Mouse (Mus musculus): Measurements from ENCODE around the gene Myrfl. TPM values are rescaled to one million over a fixed set of nuclear protein-coding genes. Genes with fewer than 3 reads are reported as not detected.

The Myrfl gene
- polyA plus RNA-seq, 1 experiment from 2014 or later: not detected

- Histone ChIP-seq H3K4me3 (ENCODE audit: low read depth, low read length) (no peak overlapping the region), H3K4me2 (replicated peaks; ENCODE audit: low read depth, low read length) (no peak overlapping the region), H3K36me3 (ENCODE audit: insufficient read depth, low read length) (no peaks in the 10 kb centered on the region), H3K27ac (ENCODE audit: low read length) (no peak overlapping the region), H3K27me3 (replicated peaks; ENCODE audit: insufficient read depth, low read length) (no peaks in the 10 kb centered on the region), H3K4me1 (ENCODE audit: insufficient read depth, low read depth, low read length) (no peaks in the 10 kb centered on the region), H3K9ac (replicated peaks; ENCODE audit: low read depth) (no peak overlapping the region), H3K9me3 (ENCODE audit: low read length) (no peaks in the 10 kb centered on the region)
- ATAC-seq: no peak
- TF ChIP-seq CTCF (IDR thresholded peaks at IDR 0.05) (no peak), EP300 (IDR thresholded peaks at IDR 0.05) (no peak)
- DNase-seq (ENCODE audit: low spot score): no peak
- 84% methylated on average over 8 of the region's 8 CpGs for WGBS
Measured at GRCm38 (mm10) chr10:116738533-116738932, 158.2 kb downstream of the Myrfl start.

- Histone ChIP-seq H3K9ac (replicated peaks; ENCODE audit: low read depth) (no peak overlapping the region), H3K27me3 (replicated peaks; ENCODE audit: insufficient read depth, low read length) (no peaks in the 10 kb centered on the region), H3K36me3 (ENCODE audit: insufficient read depth, low read length) (no peaks in the 10 kb centered on the region), H3K9me3 (ENCODE audit: low read length) (no peaks in the 10 kb centered on the region), H3K4me3 (ENCODE audit: low read depth, low read length) (no peak overlapping the region), H3K4me1 (ENCODE audit: insufficient read depth, low read depth, low read length) (no peaks in the 10 kb centered on the region), H3K27ac (ENCODE audit: low read length) (no peak overlapping the region), H3K4me2 (replicated peaks; ENCODE audit: low read depth, low read length) (no peak overlapping the region)
- DNase-seq (ENCODE audit: low spot score): no peak
- no peak for ATAC-seq
- TF ChIP-seq CTCF (IDR thresholded peaks at IDR 0.05): no peak
- TF ChIP-seq EP300 (IDR thresholded peaks at IDR 0.05): no peak
- WGBS: 71% methylated on average over 8 of the region's 8 CpGs
Measured at GRCm38 (mm10) chr10:116735607-116736006, 161.1 kb downstream of the Myrfl start.

- Histone ChIP-seq H3K27ac (ENCODE audit: low read length) (no peak overlapping the region), H3K36me3 (ENCODE audit: insufficient read depth, low read length) (no peaks in the 10 kb centered on the region), H3K27me3 (replicated peaks; ENCODE audit: insufficient read depth, low read length) (no peaks in the 10 kb centered on the region), H3K9ac (replicated peaks; ENCODE audit: low read depth) (no peak overlapping the region), H3K4me1 (ENCODE audit: insufficient read depth, low read depth, low read length) (no peaks in the 10 kb centered on the region), H3K4me2 (replicated peaks; ENCODE audit: low read depth, low read length) (no peak overlapping the region), H3K4me3 (ENCODE audit: low read depth, low read length) (no peak overlapping the region), H3K9me3 (ENCODE audit: low read length) (no peaks in the 10 kb centered on the region)
- DNase-seq (ENCODE audit: low spot score): peak; percentile 19
- 58% methylated on average over 7 of the region's 7 CpGs for WGBS
- ATAC-seq: no peak
- TF ChIP-seq CTCF (IDR thresholded peaks at IDR 0.05) (no peak), EP300 (IDR thresholded peaks at IDR 0.05) (peak; percentile 24; the same call in 1 of the 2 replicates)
Measured at GRCm38 (mm10) chr10:116733651-116734050, 163.1 kb downstream of the Myrfl start.

GRCm38 (mm10) chr10:116730033-116730652 lies 166.6 kb downstream of the Myrfl start:
- H3K4me1 ChIP-seq (ENCODE audit: insufficient read depth, low read depth, low read length): no peaks in the 10 kb centered on the region
- WGBS: 58% methylated on average over 10 of the region's 10 CpGs
- no peaks in the 10 kb centered on the region for H3K36me3 ChIP-seq (ENCODE audit: insufficient read depth, low read length)
- H3K27me3 ChIP-seq (replicated peaks; ENCODE audit: insufficient read depth, low read length): no peaks in the 10 kb centered on the region
- no peak overlapping the region for H3K9ac ChIP-seq (replicated peaks; ENCODE audit: low read depth)
- DNase-seq (ENCODE audit: low spot score) (no peak), ATAC-seq (no peak)
- H3K4me3 ChIP-seq (ENCODE audit: low read depth, low read length): no peak overlapping the region
- H3K27ac ChIP-seq (ENCODE audit: low read length): no peak overlapping the region
- no peak overlapping the region for H3K4me2 ChIP-seq (replicated peaks; ENCODE audit: low read depth, low read length)
- H3K9me3 ChIP-seq (ENCODE audit: low read length): no peaks in the 10 kb centered on the region
- no peak for TF ChIP-seq EP300 (IDR thresholded peaks at IDR 0.05)
- no peak for TF ChIP-seq CTCF (IDR thresholded peaks at IDR 0.05)

- 64% methylated on average over 7 of the region's 10 CpGs for WGBS
- no peak overlapping the region for H3K9ac ChIP-seq (replicated peaks; ENCODE audit: low read depth)
- no peak overlapping the region for H3K4me3 ChIP-seq (ENCODE audit: low read depth, low read length)
- H3K27ac ChIP-seq (ENCODE audit: low read length): peak overlapping the region; percentile 26; the same call in 1 of the 2 replicates
- H3K36me3 ChIP-seq (ENCODE audit: insufficient read depth, low read length): no peaks in the 10 kb centered on the region
- no peaks in the 10 kb centered on the region for H3K9me3 ChIP-seq (ENCODE audit: low read length)
- no peak overlapping the region for H3K4me2 ChIP-seq (replicated peaks; ENCODE audit: low read depth, low read length)
- peak; percentile 19 for DNase-seq (ENCODE audit: low spot score)
- no peaks in the 10 kb centered on the region for H3K4me1 ChIP-seq (ENCODE audit: insufficient read depth, low read depth, low read length)
- H3K27me3 ChIP-seq (replicated peaks; ENCODE audit: insufficient read depth, low read length): no peaks in the 10 kb centered on the region
- peak; percentile 35; the same call in 1 of the 2 replicates for ATAC-seq
- TF ChIP-seq CTCF (IDR thresholded peaks at IDR 0.05) (no peak), EP300 (IDR thresholded peaks at IDR 0.05) (no peak)
Measured at GRCm38 (mm10) chr10:116728860-116729259, 167.9 kb downstream of the Myrfl start.

GRCm38 (mm10) chr10:116727702-116728298 lies 168.9 kb downstream of the Myrfl start:
- 16% methylated on average over 14 of the region's 14 CpGs for WGBS
- Histone ChIP-seq H3K4me3 (ENCODE audit: low read depth, low read length) (no peak overlapping the region), H3K4me1 (ENCODE audit: insufficient read depth, low read depth, low read length) (no peaks in the 10 kb centered on the region), H3K9ac (replicated peaks; ENCODE audit: low read depth) (0 out of 2 replicates have a peak overlapping the region, but pooled peaks have one; percentile 16), H3K27me3 (replicated peaks; ENCODE audit: insufficient read depth, low read length) (no peaks in the 10 kb centered on the region), H3K27ac (ENCODE audit: low read length) (no peak overlapping the region), H3K9me3 (ENCODE audit: low read length) (no peaks in the 10 kb centered on the region), H3K4me2 (replicated peaks; ENCODE audit: low read depth, low read length) (peak overlapping the region; percentile 39), H3K36me3 (ENCODE audit: insufficient read depth, low read length) (no peaks in the 10 kb centered on the region)
- TF ChIP-seq EP300 (IDR thresholded peaks at IDR 0.05): no peak
- no peak for TF ChIP-seq CTCF (IDR thresholded peaks at IDR 0.05)
- DNase-seq (ENCODE audit: low spot score) (peak; percentile 43), ATAC-seq (no peak; the same call in 1 of the 2 replicates)

Other genes with a start within 250 kb of the Myrfl start
- 29.5 and 34.2 TPM in 2 replicates for gene Rab3ip, start 53.9 kb upstream of the Myrfl start, polyA plus RNA-seq (2015; fragmentation: Nextera tagmentation; extraction: Ambion mirVana)
- gene Gm10271, start 75.7 kb upstream of the Myrfl start, polyA plus RNA-seq (2015; fragmentation: Nextera tagmentation; extraction: Ambion mirVana): not detected in 2 replicates
- gene Best3, start 89.4 kb upstream of the Myrfl start, polyA plus RNA-seq (2015; fragmentation: Nextera tagmentation; extraction: Ambion mirVana): 0.15 and 0.43 TPM in 2 replicates
- gene Lrrc10, start 148.4 kb upstream of the Myrfl start, polyA plus RNA-seq (2015; fragmentation: Nextera tagmentation; extraction: Ambion mirVana): 0.45 and 0.58 TPM in 2 replicates
- gene Cct2, start 166.9 kb upstream of the Myrfl start, polyA plus RNA-seq (2015; fragmentation: Nextera tagmentation; extraction: Ambion mirVana): 107 and 109 TPM in 2 replicates

All from lung, postnatal 0 days (tissue).